Comparison of ENCODE assay signal across 8 mouse cellular contexts in genomic region chr8:112411213-112411612, GRCm38 (mm10).
A peak's percentile ranks its signal among the peaks of the same experiment; 100 is the strongest.
DNase-seq lines count a peak whose midpoint lies in the region; ATAC-seq and TF ChIP-seq lines count a peak whose summit lies in the region.

No protein-coding gene starts in this region.

- 21% methylated on average over 6 of the region's 6 CpGs for WGBS in embryonic facial prominence, embryonic 11.5 days
- 24% methylated on average over 6 of the region's 6 CpGs for WGBS in lung, adult 2 months

- H3K9me3 ChIP-seq in embryonic facial prominence, embryonic 11.5 days (replicated peaks; ENCODE audit: control insufficient read depth, low read length): no peaks in the 10 kb centered on the region

- H3K27ac ChIP-seq in gastrocnemius, adult 2 months: no peak overlapping the region
- H3K27ac ChIP-seq in embryonic facial prominence, embryonic 11.5 days (replicated peaks; ENCODE audit: low read depth, low read length): no peak overlapping the region

- DNase-seq in gastrocnemius, adult 2 months: peak; percentile 32
- no peak for DNase-seq in gastrocnemius, postnatal 25 days
- peak; percentile 5 for DNase-seq in ovary, postnatal 14 days (ENCODE audit: low spot score)
- no peak for DNase-seq in ovary, adult 18-20 months (ENCODE audit: low spot score)
- DNase-seq in adrenal gland, postnatal 14 days: peak; percentile 59
- peak; percentile 57 for DNase-seq in embryonic facial prominence, embryonic 11.5 days (ENCODE audit: low spot score)
- peak; percentile 6 for DNase-seq in lung, adult 2 months

- no peaks in the 10 kb centered on the region for H3K27me3 ChIP-seq in embryonic facial prominence, embryonic 11.5 days (ENCODE audit: control insufficient read depth, insufficient read depth, low read length)

- no peak overlapping the region for H3K4me3 ChIP-seq in gastrocnemius, adult 2 months
- no peak overlapping the region for H3K4me3 ChIP-seq in embryonic facial prominence, embryonic 11.5 days (ENCODE audit: low read depth, low read length)
- no peak overlapping the region for H3K4me3 ChIP-seq in lung, adult 2 months (replicated peaks; ENCODE audit: extremely low read depth, low read depth, low read length)

- peak; percentile 63 for TF ChIP-seq CTCF in gastrocnemius, adult 2 months (IDR thresholded peaks at IDR 0.05)
- TF ChIP-seq CTCF in lung, adult 2 months (IDR thresholded peaks at IDR 0.05; ENCODE audit: insufficient read depth, low read length): peak; percentile 48

- no peaks in the 10 kb centered on the region for H3K36me3 ChIP-seq in embryonic facial prominence, embryonic 11.5 days (replicated peaks; ENCODE audit: control insufficient read depth, insufficient read depth, low read depth, low read length)

- intact Hi-C loops in gastrocnemius, adult 2 months (cut with DNase I): no loop called here

- H3K4me1 ChIP-seq in embryonic facial prominence, embryonic 11.5 days (ENCODE audit: control insufficient read depth, insufficient read depth, low read length): no peaks in the 10 kb centered on the region
- H3K4me1 ChIP-seq in lung, adult 2 months (ENCODE audit: control insufficient read depth, insufficient read depth, low read length): no peaks in the 10 kb centered on the region

- no peak overlapping the region for H3K4me2 ChIP-seq in embryonic facial prominence, embryonic 11.5 days (ENCODE audit: low read depth, low read length)

- no peak overlapping the region for H3K9ac ChIP-seq in embryonic facial prominence, embryonic 11.5 days (replicated peaks; ENCODE audit: low read length)

- no peak for ATAC-seq in embryonic facial prominence, embryonic 11.5 days (replicated peaks; ENCODE audit: insufficient number of reproducible peaks, low FRiP score, low TSS enrichment, low read depth)
- no peak for ATAC-seq in megakaryocyte, adult 5-6 weeks (ENCODE audit: poor library complexity, severe bottlenecking)

- no peak for TF ChIP-seq POLR2A in lung, adult 2 months (IDR thresholded peaks at IDR 0.05; ENCODE audit: borderline replicate concordance, extremely low read depth, low read depth, low read length)

Comparison
In these comparisons a context has a peak if more than half of its experiments do, and no peak if none do; other contexts are left out.
1. DNase-seq: peak in gastrocnemius, adult 2 months (single experiment), ovary, postnatal 14 days (single experiment), adrenal gland, postnatal 14 days (single experiment), embryonic facial prominence, embryonic 11.5 days (single experiment) and lung, adult 2 months (single experiment); none in gastrocnemius, postnatal 25 days (single experiment) and ovary, adult 18-20 months (single experiment).